Mouse (Mus musculus) ovary, postnatal 14 days (tissue): ENCODE measurements at regions not wholly inside any gene's neighbourhood (a gene's known extent, or its start where the extent isn't known, plus 50 kb on each side); places are given as distances from the start of the nearest gene placed in this dataset.
A peak's percentile ranks its signal among the peaks of the same experiment; 100 is the strongest.

Source experiments
- DNase-seq: peaks from one replicate; pipeline ENCODE4 v3.0.0; 2022; ENCODE audit warnings: low spot score

GRCm38 (mm10) chr9:34143131-34143795 lies 342.4 kb upstream of the Kirrel3 start:
- DNase-seq: no peak

GRCm38 (mm10) chr9:34155240-34156019 lies 330.3 kb upstream of the Kirrel3 start:
- DNase-seq: no peak

GRCm38 (mm10) chr9:34156581-34156980 lies 329.1 kb upstream of the Kirrel3 start:
- DNase-seq: no peak

- no peak for DNase-seq
Measured at GRCm38 (mm10) chr9:34161119-34161518, 324.6 kb upstream of the Kirrel3 start.

- no peak for DNase-seq
Measured at GRCm38 (mm10) chr9:34186314-34186713, 299.4 kb upstream of the Kirrel3 start.

- DNase-seq: no peak
Measured at GRCm38 (mm10) chr9:34192542-34192941, 293.2 kb upstream of the Kirrel3 start.

GRCm38 (mm10) chr9:34202122-34202941 lies 283.4 kb upstream of the Kirrel3 start:
- DNase-seq: no peak

- DNase-seq: no peak
Measured at GRCm38 (mm10) chr9:34202942-34203551, 282.6 kb upstream of the Kirrel3 start.

- DNase-seq: no peak
Measured at GRCm38 (mm10) chr9:34203624-34204365, 281.9 kb upstream of the Kirrel3 start.

GRCm38 (mm10) chr9:34204479-34204878 lies 281.2 kb upstream of the Kirrel3 start:
- DNase-seq: no peak

- no peak for DNase-seq
Measured at GRCm38 (mm10) chr9:34231561-34231960, 254.1 kb upstream of the Kirrel3 start.

GRCm38 (mm10) chr9:34234734-34235133 lies 251.0 kb upstream of the Kirrel3 start:
- DNase-seq: no peak

GRCm38 (mm10) chr9:34239531-34239930 lies 246.2 kb upstream of the Kirrel3 start:
- DNase-seq: no peak

GRCm38 (mm10) chr9:34243674-34244073 lies 242.0 kb upstream of the Kirrel3 start:
- DNase-seq: no peak

- DNase-seq: no peak
Measured at GRCm38 (mm10) chr9:34244576-34244975, 241.1 kb upstream of the Kirrel3 start.

GRCm38 (mm10) chr9:34252796-34253195 lies 232.9 kb upstream of the Kirrel3 start:
- no peak for DNase-seq

- no peak for DNase-seq
Measured at GRCm38 (mm10) chr9:34258492-34258891, 227.2 kb upstream of the Kirrel3 start.

GRCm38 (mm10) chr9:34278068-34278467 lies 207.6 kb upstream of the Kirrel3 start:
- DNase-seq: no peak

- DNase-seq: no peak
Measured at GRCm38 (mm10) chr9:34279386-34279785, 206.3 kb upstream of the Kirrel3 start.

- peak; percentile 6 for DNase-seq
Measured at GRCm38 (mm10) chr9:34279906-34280305, 205.8 kb upstream of the Kirrel3 start.
